In the genomic region with DNA sequence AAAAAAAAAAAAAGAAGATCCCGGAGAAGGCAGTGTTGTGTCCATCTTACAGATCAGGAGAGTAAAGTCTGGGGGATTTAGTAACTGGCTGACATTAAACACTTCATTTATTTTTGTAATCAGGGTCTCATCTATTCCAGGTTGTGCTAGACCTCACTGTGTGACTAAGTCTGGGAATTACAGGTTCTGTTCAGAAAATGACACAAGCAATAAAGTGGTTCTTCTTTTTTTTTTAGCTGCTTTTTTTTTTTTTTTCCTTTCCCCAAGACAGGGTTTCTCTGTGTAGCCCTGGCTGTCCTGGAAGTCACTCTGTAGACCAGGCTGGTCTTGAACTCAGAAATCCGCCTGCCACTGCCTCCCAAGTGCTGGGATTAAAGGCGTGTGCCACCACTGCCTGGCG, we compare ENCODE assay signal across 23 mouse cellular contexts. TPM values are rescaled to one million over a fixed set of nuclear protein-coding genes. Genes with fewer than 3 reads are reported as not detected.
"Had no signal": no experiment of that assay in that cellular context is flagged by ENCODE, and none has a peak within 500 bp of the region (broad histone marks: within the 10 kb centered on the region; RNA-seq: fewer than 3 reads in every experiment).

No protein-coding gene starts in this region.

RNA-seq across cellular contexts. Expression of gene Scgb1a1, which starts 35.8 kb away (rescaled TPM):
- total RNA-seq: common myeloid progenitor, adult 5-6 weeks; forebrain, postnatal 0 days; gastrocnemius, adult 18-20 months; gastrocnemius, adult 2 months; gastrocnemius, adult 8-10 months; gastrocnemius, postnatal 14 days; gastrocnemius, postnatal 25 days; gastrocnemius, postnatal 36 days; granulocyte monocyte progenitor cell, adult 5-6 weeks had no signal
- polyA plus RNA-seq: cortical plate, adult 2 months; embryonic facial prominence, embryonic 10.5 days; embryonic facial prominence, embryonic 11.5 days; embryonic facial prominence, embryonic 12.5 days; embryonic facial prominence, embryonic 13.5 days; embryonic facial prominence, embryonic 14.5 days; erythroblast, embryonic 14.5 days; forebrain, embryonic 10.5 days; forebrain, embryonic 11.5 days; forebrain, embryonic 12.5 days; forebrain, embryonic 13.5 days; forebrain, embryonic 14.5 days; forebrain, embryonic 15.5 days; forebrain, embryonic 16.5 days; forebrain, postnatal 0 days had no signal
